ENCODE assay signal across 9 mouse cellular contexts in genomic region chr19:56474869-56475550, GRCm38 (mm10). TPM values are rescaled to one million over a fixed set of nuclear protein-coding genes. Genes with fewer than 3 reads are reported as not detected.
DNase-seq lines count a peak whose midpoint lies in the region; ATAC-seq lines count a peak whose summit lies in the region.
"Had no signal": no experiment of that assay in that cellular context is flagged by ENCODE, and none has a peak within 500 bp of the region (broad histone marks: within the 10 kb centered on the region; RNA-seq: fewer than 3 reads in every experiment).

No protein-coding gene starts in this region.

- H3K9me3 ChIP-seq in liver, embryonic 13.5 days (replicated peaks), result no peaks in the 10 kb centered on the region
- no peaks in the 10 kb centered on the region for H3K9me3 ChIP-seq in stomach, embryonic 15.5 days
- H3K9me3 ChIP-seq in forebrain, embryonic 12.5 days, result no peaks in the 10 kb centered on the region

- peak overlapping the region; percentile 37 for H3K4me3 ChIP-seq in liver, embryonic 13.5 days (replicated peaks)
- H3K4me3 ChIP-seq in stomach, embryonic 15.5 days (replicated peaks), result peak overlapping the region; percentile 8; the same call in 1 of the 2 replicates
- no peak overlapping the region for H3K4me3 ChIP-seq in forebrain, embryonic 12.5 days (replicated peaks)

- H3K27me3 ChIP-seq in liver, embryonic 13.5 days, result 0 out of 2 replicates have a peak, but pooled peaks cover 7% of the 10 kb centered on the region
- H3K27me3 ChIP-seq in stomach, embryonic 15.5 days (replicated peaks), result no peaks in the 10 kb centered on the region
- H3K27me3 ChIP-seq in forebrain, embryonic 12.5 days, result peaks cover 9% of the 10 kb centered on the region

- no peak overlapping the region for H3K9ac ChIP-seq in liver, embryonic 13.5 days
- no peak overlapping the region for H3K9ac ChIP-seq in stomach, embryonic 15.5 days
- H3K9ac ChIP-seq in forebrain, embryonic 12.5 days, result no peak overlapping the region

- peak; percentile 39 for DNase-seq in adrenal gland, postnatal 10 days
- no peak for DNase-seq in adrenal gland, adult (ENCODE audit: inconsistent age in 2 of 2, low spot score in 1 of 2)
- DNase-seq in 416B (ENCODE audit: low read depth), result peak; percentile 54
- DNase-seq in liver, embryonic 13.5 days, result peak; percentile 46
- DNase-seq in cerebellum, adult 9-10 months, result no peak

- peak overlapping the region; percentile 58 for H3K4me2 ChIP-seq in liver, embryonic 13.5 days
- H3K4me2 ChIP-seq in stomach, embryonic 15.5 days, result peak overlapping the region; percentile 39
- H3K4me2 ChIP-seq in forebrain, embryonic 12.5 days, result no peak overlapping the region

- H3K36me3 ChIP-seq in liver, embryonic 13.5 days, result no peaks in the 10 kb centered on the region
- no peaks in the 10 kb centered on the region for H3K36me3 ChIP-seq in stomach, embryonic 15.5 days
- no peaks in the 10 kb centered on the region for H3K36me3 ChIP-seq in forebrain, embryonic 12.5 days (replicated peaks)

- H3K27ac ChIP-seq in liver, embryonic 13.5 days, result no peak overlapping the region
- H3K27ac ChIP-seq in stomach, embryonic 15.5 days, result no peak overlapping the region
- H3K27ac ChIP-seq in forebrain, embryonic 12.5 days, result no peak overlapping the region

- WGBS in liver, embryonic 13.5 days (ENCODE audit: insufficient replicate concordance), result 26% methylated on average over 19 of the region's 19 CpGs
- WGBS in stomach, embryonic 15.5 days, result 46% methylated on average over 19 of the region's 19 CpGs
- WGBS in forebrain, embryonic 12.5 days, result 65% methylated on average over 19 of the region's 19 CpGs

- ATAC-seq in erythroblast, adult 5-6 weeks (replicated peaks; ENCODE audit: low FRiP score, poor library complexity, severe bottlenecking), result 0 out of 2 replicates have a peak, but pooled peaks have one; percentile 46
- ATAC-seq in liver, embryonic 13.5 days (ENCODE audit: low read depth), result peak; percentile 29; the same call in 1 of the 2 replicates
- 0 out of 2 replicates have a peak, but pooled peaks have one; percentile 50 for ATAC-seq in stomach, embryonic 15.5 days (ENCODE audit: insufficient read depth, low FRiP score, low read depth)
- no peak for ATAC-seq in forebrain, embryonic 12.5 days (ENCODE audit: low FRiP score)

- peaks cover 18% of the 10 kb centered on the region for H3K4me1 ChIP-seq in liver, embryonic 13.5 days (replicated peaks)
- H3K4me1 ChIP-seq in stomach, embryonic 15.5 days, result 0 out of 2 replicates have a peak, but pooled peaks cover 2% of the 10 kb centered on the region
- peaks cover 35% of the 10 kb centered on the region for H3K4me1 ChIP-seq in forebrain, embryonic 12.5 days

RNA-seq across cellular contexts. Expression of gene Plekhs1, which starts 13.6 kb away (rescaled TPM):
- total RNA-seq in adrenal gland, postnatal 10 days (2021), result under 1 TPM; 0.12 to 0.36 TPM
- not detected in 2 replicates for total RNA-seq in erythroblast, adult 5-6 weeks (2015; ENCODE audit: low replicate concordance)
- total RNA-seq in erythroblast, adult 5-6 weeks (2017; ENCODE audit: low replicate concordance), result 0.28 TPM in 1 of 2 replicates, not detected in the other
- polyA plus RNA-seq in liver, embryonic 13.5 days (2015; fragmentation: Nextera tagmentation; extraction: Ambion mirVana), result not detected in 2 replicates
- polyA plus RNA-seq in stomach, embryonic 15.5 days (2015; fragmentation: Nextera tagmentation; extraction: Ambion mirVana), result 1.2 and 1.4 TPM in 2 replicates
- polyA plus RNA-seq in forebrain, embryonic 12.5 days (2016; fragmentation: Nextera tagmentation; extraction: Ambion mirVana), result 0.22 and 0.29 TPM in 2 replicates
- total RNA-seq: heart, postnatal 36 days had no signal

Comparison
In these comparisons a context has a peak if more than half of its experiments do, and no peak if none do; other contexts are left out.
1. DNase-seq: peak in adrenal gland, postnatal 10 days (single experiment), 416B (single experiment) and liver, embryonic 13.5 days (single experiment); none in adrenal gland, adult (0 of 2) and cerebellum, adult 9-10 months (single experiment).